9 mouse cellular contexts compared by ENCODE assay signal in the genomic region with DNA sequence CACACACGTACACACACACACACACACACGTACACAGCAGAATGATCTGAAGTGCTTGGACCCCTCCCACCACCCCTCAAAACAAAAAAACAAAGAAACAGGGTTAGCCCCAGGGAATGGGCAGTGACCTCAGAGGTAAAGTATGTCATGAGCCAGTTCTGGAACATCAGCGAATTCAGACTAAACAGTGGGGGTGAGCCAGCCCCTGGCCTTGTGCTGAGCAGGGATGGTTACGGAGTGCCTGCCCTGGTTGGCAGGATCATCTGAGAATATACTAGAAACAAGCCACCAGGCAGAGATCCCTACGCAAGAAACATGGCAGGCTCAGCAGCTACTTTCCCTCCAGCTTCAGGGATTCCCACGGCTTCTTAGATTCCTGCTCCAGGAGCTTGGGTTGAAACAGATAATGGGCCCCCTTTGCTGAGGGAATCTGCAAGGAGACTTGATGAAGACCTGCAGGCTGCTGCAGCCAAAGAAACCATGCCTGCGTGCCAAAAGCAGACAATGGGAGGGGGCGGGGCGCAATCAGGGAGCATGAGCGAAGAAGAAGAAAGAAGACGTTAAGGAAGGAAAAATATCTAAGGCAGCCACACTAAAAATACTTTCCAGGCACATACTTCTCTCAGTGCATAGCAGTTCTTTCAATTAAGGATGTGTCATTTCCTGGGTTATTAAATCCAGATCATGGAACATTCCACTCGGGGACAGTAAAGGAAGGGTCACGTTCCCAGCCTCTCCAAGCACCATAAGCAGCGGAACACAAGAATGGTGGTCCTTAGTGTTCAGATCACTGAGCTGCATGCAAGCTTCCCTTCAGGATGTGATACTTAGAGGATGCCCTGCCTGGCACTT. TPM values are rescaled to one million over a fixed set of nuclear protein-coding genes. Genes with fewer than 3 reads are reported as not detected.
DNase-seq lines count a peak whose midpoint lies in the region; ATAC-seq lines count a peak whose summit lies in the region.
"Had no signal": no experiment of that assay in that cellular context is flagged by ENCODE, and none has a peak within 500 bp of the region (broad histone marks: within the 10 kb centered on the region; RNA-seq: fewer than 3 reads in every experiment).

No protein-coding gene starts in this region.

- peaks cover 8% of the 10 kb centered on the region for H3K4me1 ChIP-seq in hindbrain, embryonic 16.5 days (ENCODE audit: control insufficient read depth, insufficient read depth, low read depth, low read length)
- peaks cover 11% of the 10 kb centered on the region; the same call in 1 of the 2 replicates for H3K4me1 ChIP-seq in midbrain, embryonic 16.5 days (ENCODE audit: control insufficient read depth, insufficient read depth, low read length)

- DNase-seq in layer of hippocampus, postnatal 10 days (ENCODE audit: low spot score in 2 of 2): peak; percentile 16 to 48
- DNase-seq in layer of hippocampus, adult 11-12 months (ENCODE audit: low spot score): no peak
- peak; percentile 40 for DNase-seq in brain, embryonic 18.5 days (ENCODE audit: low read depth, low spot score)
- peak; percentile 39 for DNase-seq in gastrocnemius, postnatal 10 days
- DNase-seq in T-cell, adult 2 months (ENCODE audit: low spot score): no peak

- H3K27ac ChIP-seq in hindbrain, embryonic 16.5 days (ENCODE audit: low read depth, low read length): peak overlapping the region; percentile 56; the same call in 1 of the 2 replicates
- peak overlapping the region; percentile 50; the same call in 1 of the 2 replicates for H3K27ac ChIP-seq in midbrain, embryonic 16.5 days (ENCODE audit: low read length)
- H3K27ac ChIP-seq: layer of hippocampus, adult 2 months had no signal

- H3K27me3 ChIP-seq in hindbrain, embryonic 16.5 days (replicated peaks; ENCODE audit: control insufficient read depth, insufficient read depth, low read length): no peaks in the 10 kb centered on the region
- no peaks in the 10 kb centered on the region for H3K27me3 ChIP-seq in midbrain, embryonic 16.5 days (ENCODE audit: control insufficient read depth, insufficient read depth, low read depth, low read length)

- peak overlapping the region; percentile 48 for H3K9ac ChIP-seq in hindbrain, embryonic 16.5 days (ENCODE audit: low read depth, low read length)
- peak overlapping the region; percentile 38; the same call in 1 of the 2 replicates for H3K9ac ChIP-seq in midbrain, embryonic 16.5 days (ENCODE audit: low read depth, low read length)

- peak overlapping the region; percentile 45 for H3K4me2 ChIP-seq in hindbrain, embryonic 16.5 days (ENCODE audit: low read length)
- H3K4me2 ChIP-seq in midbrain, embryonic 16.5 days (ENCODE audit: low read length): peak overlapping the region; percentile 24

- peak; percentile 80 for ATAC-seq in hindbrain, embryonic 16.5 days
- peak; percentile 84 for ATAC-seq in midbrain, embryonic 16.5 days
- no peak for ATAC-seq in erythroid progenitor cell, adult 5-6 weeks (replicated peaks; ENCODE audit: low FRiP score, poor library complexity, severe bottlenecking)

- 23% methylated on average over 14 of the region's 14 CpGs for WGBS in hindbrain, embryonic 16.5 days
- WGBS in midbrain, embryonic 16.5 days: 33% methylated on average over 14 of the region's 14 CpGs

- H3K4me3 ChIP-seq in hindbrain, embryonic 16.5 days (ENCODE audit: low read length): no peak overlapping the region; the same call in 1 of the 2 replicates
- no peak overlapping the region for H3K4me3 ChIP-seq in midbrain, embryonic 16.5 days (ENCODE audit: low read depth, low read length)
- H3K4me3 ChIP-seq: layer of hippocampus, adult 2 months had no signal

- H3K36me3 ChIP-seq in hindbrain, embryonic 16.5 days (ENCODE audit: control insufficient read depth, insufficient read depth, low read length): no peaks in the 10 kb centered on the region
- H3K36me3 ChIP-seq in midbrain, embryonic 16.5 days (ENCODE audit: control insufficient read depth, insufficient read depth, low read length): no peaks in the 10 kb centered on the region

- no peaks in the 10 kb centered on the region for H3K9me3 ChIP-seq in hindbrain, embryonic 16.5 days (ENCODE audit: control insufficient read depth, low read length)
- no peaks in the 10 kb centered on the region for H3K9me3 ChIP-seq in midbrain, embryonic 16.5 days (replicated peaks; ENCODE audit: control insufficient read depth, low read length, poor library complexity, severe bottlenecking)

RNA-seq across cellular contexts. Expression of a gene that starts 30.6 kb away (rescaled TPM):
- total RNA-seq in layer of hippocampus, postnatal 10 days (2021): 1 to 10 TPM; 7.6 to 9.0 TPM
- total RNA-seq in gastrocnemius, postnatal 10 days (2021): 100 to 1,000 TPM; 156 to 157 TPM
- polyA plus RNA-seq in hindbrain, embryonic 16.5 days (2015; fragmentation: Nextera tagmentation; extraction: Ambion mirVana): 9.9 and 13.9 TPM in 2 replicates
- polyA plus RNA-seq in midbrain, embryonic 16.5 days (2015; fragmentation: Nextera tagmentation; extraction: Ambion mirVana): 5.0 and 8.4 TPM in 2 replicates
- total RNA-seq in erythroid progenitor cell, adult 5-6 weeks (2015; ENCODE audit: low replicate concordance): 19.8 and 40.2 TPM in 2 replicates
- 13.3 and 17.2 TPM in 2 replicates for total RNA-seq in erythroid progenitor cell, adult 5-6 weeks (2017; ENCODE audit: low replicate concordance)

RNA-seq across cellular contexts. Expression of a gene that starts 53.9 kb away (rescaled TPM):
- 1 to 10 TPM; 3.6 to 4.4 TPM for total RNA-seq in layer of hippocampus, postnatal 10 days (2021)
- under 1 TPM; 0.26 to 0.34 TPM for total RNA-seq in gastrocnemius, postnatal 10 days (2021)
- not detected in 2 replicates for polyA plus RNA-seq in hindbrain, embryonic 16.5 days (2015; fragmentation: Nextera tagmentation; extraction: Ambion mirVana)
- polyA plus RNA-seq in midbrain, embryonic 16.5 days (2015; fragmentation: Nextera tagmentation; extraction: Ambion mirVana): not detected in 2 replicates
- not detected in 2 replicates for total RNA-seq in erythroid progenitor cell, adult 5-6 weeks (2015; ENCODE audit: low replicate concordance)
- not detected in 2 replicates for total RNA-seq in erythroid progenitor cell, adult 5-6 weeks (2017; ENCODE audit: low replicate concordance)

Comparison
In these comparisons a context has a peak if more than half of its experiments do, and no peak if none do; other contexts are left out.
1. DNase-seq: peak in layer of hippocampus, postnatal 10 days (2 of 2), brain, embryonic 18.5 days (single experiment) and gastrocnemius, postnatal 10 days (single experiment); none in layer of hippocampus, adult 11-12 months (single experiment) and T-cell, adult 2 months (single experiment).